Mouse (Mus musculus) right cerebral cortex, postnatal 10 days (tissue): ENCODE measurements at regions not wholly inside any gene's neighbourhood (a gene's known extent, or its start where the extent isn't known, plus 50 kb on each side); places are given as distances from the start of the nearest gene placed in this dataset.

Experiments
- DNase-seq, 2 experiments: peaks; one replicate each; pipeline ENCODE4 v3.0.0; 2021; ENCODE audit warnings: low spot score in 2 of 2

DNA sequence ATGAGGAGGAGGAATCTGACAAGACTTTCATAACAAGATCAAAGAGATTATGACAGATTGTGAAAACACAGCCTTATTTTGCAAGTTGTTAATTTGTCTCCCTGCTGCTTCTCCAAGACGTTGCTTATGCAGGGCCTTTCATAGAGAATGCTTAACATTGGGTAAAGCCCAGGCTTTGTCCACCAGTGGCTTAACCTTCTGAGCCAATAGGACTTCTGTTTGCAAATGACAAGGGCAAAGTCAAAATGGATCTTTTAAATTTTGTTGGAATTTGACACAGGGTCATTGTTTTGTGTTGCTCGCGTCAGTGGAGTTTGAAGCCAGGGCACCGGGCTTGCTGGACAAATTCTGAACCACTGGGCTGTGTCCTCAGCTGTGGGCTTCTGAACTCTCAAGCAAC, 346.6 kb downstream of the Epha4 start:
- no peak for DNase-seq

DNA sequence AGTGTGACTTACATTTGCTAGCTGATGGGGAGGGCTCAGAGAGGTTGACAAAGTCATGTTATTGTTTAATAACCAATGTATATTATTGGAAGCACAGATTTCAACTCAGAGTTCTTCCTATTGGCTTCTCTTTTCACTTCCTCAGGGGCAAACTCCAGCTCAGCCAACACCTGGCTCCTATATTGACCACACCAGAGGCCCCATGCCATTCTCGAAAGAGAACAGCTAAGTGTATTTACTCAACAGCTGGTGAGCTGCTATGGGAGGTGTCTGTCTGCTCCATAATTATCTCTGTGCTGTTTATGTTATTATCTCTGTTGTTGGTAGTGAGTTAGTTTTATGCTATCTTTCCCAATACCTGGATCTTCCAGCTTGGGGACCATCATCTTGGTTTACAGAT, 342.4 kb downstream of the Epha4 start:
- DNase-seq, result no peak

DNA sequence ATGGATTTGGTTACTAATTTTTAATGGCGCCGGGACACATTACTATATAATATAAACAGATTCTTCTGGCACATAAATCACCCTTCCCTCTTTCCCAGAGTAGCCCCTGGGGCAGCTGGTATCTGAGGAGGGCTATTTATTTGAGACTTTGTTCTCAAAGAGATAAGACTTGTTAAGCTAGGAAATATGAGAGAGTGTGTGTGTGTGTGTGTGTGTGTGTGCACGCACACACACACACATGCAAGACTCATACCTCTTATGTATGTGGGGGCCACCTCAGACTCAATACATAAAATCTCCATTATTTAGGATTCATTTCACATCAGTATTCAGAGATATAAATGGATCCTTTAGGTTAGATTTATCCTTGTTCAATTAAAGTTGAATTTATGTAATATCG, 340.1 kb downstream of the Epha4 start:
- DNase-seq, result no peak

DNA sequence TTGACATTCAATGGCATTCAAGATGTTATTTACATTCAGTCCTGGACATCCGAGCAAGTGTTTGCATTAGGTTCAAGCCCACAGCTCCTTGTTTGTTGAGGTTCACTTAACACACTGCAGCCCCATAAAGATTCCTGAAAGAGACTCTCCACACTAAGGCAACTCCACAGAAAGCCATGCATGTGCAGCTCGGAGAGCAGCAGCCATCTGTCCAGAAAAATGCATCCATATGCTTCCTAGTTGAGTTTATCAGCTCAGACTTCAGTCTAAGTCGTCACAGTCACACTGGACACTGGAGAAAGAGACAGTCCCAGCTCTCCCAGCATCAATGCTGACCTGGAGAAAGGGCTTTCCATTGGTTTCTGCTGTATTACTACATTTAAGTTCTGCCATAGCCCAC, 339.7 kb downstream of the Epha4 start:
- DNase-seq, result peak; percentile 30 to 36

DNA sequence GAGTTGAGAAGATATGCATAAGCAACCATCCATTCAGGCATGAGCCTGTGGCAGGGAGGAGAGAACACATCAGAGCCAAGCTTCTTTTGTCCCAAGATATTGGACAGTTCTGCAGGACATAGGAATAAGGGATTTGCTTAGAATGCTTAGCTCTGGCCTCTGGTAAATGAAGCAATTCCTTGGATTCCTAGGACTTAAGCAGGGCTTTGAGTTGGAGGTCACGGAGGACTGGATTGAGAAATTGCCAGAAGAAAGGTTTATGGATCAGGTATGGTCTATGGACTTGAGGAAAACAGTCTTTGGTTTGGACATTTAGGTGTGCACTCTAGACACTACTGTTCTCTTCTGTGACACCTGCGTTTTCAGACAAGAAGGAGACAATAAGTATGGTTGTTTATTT, 338.4 kb downstream of the Epha4 start:
- no peak for DNase-seq

DNA sequence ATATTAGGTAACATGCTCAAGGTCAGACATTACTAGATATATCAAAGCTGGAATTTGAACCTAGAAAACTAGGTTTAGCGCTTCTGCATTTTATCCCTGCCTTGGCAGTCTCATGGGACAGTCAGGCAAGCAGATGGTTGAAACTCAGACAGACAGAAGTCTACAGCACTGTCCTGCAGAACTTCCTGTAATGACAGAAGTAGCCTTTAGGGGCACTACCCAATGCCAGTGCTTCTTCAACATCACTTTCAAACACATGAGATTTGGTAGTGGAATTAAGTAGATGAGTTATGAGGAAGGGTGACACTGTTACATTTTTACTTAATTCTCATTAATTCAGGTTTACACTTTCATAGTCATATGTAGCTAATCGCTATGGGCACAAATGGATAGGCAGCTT, 330.9 kb downstream of the Epha4 start:
- no peak for DNase-seq

DNA sequence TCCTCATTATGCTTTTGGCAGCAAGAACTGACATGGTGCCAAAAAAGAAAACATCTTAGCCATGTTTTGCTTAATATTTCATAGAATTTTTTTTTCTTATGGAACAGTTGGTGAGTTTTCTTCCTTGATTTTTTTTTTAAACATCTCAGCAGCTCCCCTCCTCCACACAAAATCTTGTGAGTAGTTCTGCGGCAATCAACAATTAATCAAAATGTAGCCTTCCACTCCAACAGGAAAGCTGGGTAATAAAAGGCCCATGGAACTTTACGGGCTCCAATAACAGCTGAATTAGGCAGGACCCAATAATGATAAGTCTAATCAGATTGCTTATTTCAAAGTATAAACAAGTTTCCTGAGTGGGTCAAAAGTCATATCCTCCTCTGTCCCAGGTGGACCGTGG, 324.7 kb downstream of the Epha4 start:
- DNase-seq, result no peak

DNA sequence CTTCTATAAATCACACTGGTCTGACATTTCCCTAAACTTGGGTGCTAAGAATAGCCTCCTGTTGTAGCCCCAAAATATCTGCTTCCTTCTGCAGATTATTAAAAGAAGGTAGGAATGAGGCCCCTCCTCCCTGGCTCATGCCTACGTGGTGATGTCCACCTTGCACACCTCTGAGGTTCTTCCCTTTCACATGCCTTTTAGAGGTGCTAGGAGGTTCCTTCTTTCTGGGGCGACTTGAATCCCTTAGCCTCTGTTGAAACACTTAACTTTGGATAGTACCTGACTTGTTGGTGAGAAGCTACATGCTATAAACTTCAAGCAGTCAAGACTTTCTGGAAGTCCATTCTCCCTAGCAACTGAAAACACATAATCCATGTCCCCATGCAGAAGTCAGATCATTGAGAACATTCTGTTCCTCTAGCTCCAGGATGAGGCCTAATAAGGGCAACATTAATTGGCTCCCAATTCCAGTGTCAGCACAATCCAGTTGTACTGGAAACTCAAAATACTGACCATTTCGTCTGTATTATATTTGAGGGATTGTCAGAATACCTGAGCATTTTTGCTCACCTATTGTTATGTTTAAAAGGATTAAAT, 313.5 kb downstream of the Epha4 start:
- DNase-seq, result no peak

DNA sequence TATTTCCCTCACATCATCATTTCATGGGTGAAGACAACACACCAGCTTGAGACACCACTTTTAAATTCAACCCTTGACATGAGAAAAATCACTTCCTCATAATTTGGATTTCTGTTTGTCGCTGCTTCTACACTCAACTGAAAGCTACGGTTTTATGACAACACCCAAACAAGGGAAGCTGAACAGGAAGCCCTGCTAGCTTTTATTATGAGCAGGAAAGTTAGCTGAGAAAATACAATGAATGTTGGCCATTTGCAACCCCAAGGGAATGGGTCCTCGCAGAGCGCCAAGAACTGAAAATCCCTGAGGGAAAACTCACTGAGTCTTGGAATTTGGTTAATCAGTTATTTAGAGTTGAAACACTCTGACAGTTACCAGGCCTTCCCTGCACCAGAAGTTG, 311.9 kb downstream of the Epha4 start:
- no peak for DNase-seq

DNA sequence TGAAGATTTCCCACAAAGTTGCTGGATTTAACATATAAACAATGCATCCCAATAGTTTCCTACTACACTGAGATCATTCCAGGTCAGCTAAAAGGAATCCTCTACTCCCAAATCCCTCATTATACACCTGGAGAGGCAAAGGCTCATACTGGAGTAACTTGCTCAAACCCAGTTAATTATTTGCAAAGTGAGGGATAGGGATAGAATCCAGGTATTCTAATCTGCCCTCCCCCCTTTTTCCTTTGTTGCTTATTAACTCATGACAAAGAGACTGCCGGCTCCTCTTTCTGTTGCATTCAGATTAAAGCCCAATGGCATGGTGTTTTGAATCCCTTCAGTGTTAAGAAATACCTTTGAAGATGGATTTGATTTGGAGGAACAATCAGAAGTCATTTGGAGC, 308.4 kb downstream of the Epha4 start:
- no peak for DNase-seq

DNA sequence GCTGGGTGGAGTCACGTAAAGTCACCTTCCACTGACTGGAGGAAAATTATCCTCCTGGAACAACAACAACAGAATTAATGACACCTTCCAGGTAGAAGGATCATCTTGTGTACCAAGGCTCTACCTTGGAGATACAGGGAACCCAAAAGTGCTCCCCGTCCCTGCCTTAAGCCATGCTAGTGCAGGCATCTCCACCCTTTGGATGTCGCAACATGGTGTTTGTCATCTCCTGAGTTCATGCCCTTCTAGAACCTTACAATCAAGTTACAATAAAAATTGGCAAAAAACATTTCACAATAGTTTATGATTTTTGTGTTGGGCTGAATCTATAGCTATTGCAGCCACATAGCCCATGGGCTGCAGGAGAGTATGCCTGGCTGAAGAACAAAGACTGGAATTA, 305.5 kb downstream of the Epha4 start:
- no peak for DNase-seq

DNA sequence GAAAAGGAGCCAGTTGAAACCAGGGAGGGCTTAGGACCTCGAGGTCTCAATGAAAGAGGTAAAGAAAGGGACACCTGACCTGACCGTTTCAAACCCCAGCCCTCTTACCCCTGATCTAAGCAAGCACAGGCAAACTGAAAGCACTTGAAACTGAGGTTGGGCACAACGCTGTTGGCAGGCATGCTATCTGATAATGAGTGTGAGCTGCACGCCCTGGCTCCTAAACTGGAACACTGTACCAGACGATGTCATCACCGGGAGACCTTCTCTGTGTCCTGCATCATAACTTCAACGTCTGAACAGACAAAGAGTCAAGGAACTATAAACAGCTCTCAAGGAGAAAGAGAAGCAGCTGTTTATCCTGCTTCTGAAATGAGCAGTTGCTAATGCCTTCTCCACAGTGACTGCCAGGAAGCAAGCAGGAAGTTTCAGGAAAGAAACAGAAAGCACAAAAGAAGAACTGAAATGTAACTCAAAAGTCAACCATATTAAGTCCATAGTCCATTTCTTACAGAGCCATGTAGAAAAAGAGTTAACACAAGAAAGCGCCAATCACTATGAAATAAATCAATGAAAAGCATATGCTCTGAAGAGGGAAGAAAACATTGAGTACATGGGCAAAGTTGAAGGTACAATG, 301.3 kb downstream of the Epha4 start:
- no peak for DNase-seq

DNA sequence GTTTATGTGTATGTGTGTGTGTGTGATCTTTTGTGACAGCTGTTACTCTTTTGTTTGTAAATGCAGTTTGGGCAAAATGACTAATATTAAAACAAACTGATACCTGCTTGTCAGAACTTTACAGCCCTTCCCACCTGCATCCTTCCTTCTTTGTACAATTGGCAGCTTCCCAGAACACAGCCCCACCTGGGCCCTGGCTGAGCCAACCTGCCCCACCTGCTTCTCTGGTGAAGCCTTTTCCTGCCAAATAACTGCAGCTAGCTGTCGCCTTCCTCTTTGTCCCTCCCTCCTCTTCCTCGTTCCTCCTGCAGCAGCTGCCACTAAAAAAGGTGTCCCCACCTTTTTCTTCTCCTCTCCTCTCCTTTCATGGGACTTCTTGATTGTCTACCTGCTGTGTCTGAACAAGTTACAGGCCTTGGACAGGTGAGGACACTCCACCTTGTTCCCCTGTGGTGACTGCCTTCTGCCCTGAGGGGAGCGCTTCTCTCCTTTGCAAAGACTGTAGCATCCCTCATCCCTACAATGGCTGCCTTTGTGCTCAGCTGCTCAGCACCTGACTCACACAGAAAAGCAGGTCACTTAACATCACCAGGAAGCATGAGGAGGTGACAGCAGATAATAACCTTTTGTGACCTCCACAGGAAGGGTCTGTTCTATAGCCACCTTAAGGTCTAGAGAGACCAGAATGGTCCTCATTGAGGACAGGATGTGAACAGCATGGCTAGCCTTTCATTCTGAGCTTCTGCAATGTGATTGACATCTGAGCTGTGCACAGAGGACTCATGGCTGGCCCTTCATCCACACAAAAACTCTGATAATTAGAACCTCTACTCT, 295.2 kb downstream of the Epha4 start:
- DNase-seq, result no peak

DNA sequence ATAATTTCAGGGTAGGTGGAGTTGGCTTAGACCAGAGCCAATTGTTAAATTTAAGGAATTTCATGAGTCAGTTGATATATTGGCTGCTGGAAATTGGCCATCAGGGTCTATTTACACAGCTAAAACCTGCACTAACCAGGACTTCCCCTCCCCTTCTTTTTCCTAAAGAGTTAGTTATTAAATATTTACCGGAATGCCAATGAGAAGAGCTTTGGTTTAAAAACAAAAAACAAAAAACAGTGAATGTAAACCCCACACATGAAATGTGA, 294.6 kb downstream of the Epha4 start:
- DNase-seq, result no peak

DNA sequence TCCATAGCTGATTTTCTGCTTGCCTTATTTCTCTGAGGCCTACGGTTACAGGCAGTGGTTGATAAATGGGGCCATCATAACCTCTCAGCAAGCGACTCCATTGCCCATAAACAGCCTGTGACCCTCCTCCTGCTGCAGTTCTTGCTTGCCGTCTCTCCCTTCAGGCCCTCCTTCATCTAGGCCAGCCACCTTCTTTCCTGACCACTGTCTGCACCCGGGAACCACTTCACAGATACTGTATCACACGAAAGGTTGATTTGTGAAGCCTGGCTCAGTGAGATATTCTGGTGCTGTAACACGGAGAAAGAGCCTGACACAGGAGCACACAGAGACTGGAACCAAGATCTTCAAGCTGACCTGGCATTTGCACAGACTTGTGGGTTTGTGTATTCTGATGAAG, 294.1 kb downstream of the Epha4 start:
- DNase-seq, result no peak

DNA sequence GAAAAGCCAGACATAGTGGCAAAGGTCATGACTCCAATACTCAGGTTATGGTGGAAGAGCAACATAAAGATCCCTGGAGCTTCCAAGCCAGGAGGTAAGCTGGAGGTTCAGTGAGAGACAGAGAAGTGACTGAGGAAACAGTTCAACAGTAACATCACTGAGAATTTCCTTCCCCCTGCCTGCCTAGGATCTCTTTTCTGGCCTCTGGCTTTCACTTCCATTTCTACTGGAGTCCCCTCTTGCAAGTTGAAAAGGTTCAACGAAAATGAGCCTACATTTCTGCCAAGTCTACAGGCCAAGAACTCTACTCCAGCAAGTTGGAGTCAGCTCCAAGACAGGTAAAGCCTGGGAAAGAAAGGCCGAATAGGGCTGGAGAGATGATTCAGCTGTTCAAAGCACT, 293.0 kb downstream of the Epha4 start:
- DNase-seq, result no peak

DNA sequence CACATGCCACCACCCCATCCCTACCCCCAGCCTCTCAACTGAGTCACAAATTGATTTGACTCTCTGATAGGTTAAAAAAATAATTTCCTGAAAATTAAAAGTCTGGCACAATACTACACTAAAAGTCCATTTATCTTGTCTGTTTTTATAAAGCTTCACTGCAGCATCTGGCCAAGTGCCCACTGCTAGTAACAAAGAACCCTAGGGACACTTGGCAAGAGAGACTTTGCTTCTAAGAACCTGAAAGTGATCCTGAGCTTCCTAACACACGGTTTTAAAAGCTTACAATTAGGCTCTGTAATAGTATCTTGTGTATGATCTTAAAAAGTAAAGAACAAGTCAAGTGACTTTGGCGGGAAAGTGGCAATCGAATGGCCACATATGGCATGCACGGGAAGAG, 288.3 kb downstream of the Epha4 start:
- DNase-seq, result no peak

DNA sequence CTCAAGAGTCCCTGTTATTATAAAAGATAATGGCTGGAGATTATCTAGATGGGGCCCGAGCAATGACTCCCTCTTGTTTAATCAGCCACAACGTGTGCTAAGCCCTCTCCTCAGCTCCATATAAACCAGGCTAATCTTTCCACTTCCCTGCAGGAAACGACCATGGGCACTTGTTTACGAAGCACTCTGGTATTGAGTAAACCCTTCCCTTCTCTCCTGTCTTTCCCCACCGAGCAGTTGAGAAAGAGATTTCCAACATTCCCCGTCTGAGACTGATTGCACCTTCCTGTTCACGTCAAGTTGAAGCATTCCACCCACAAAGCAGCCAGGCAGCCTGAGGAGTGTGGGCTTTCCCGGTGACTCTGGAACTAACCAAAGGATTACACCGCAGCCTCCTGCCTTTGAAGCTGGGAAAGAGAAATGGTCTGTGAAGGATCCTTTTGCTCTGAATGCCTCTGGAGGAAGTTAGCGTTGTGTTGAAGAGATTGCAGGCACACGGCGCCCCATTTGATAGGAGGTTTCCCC, 287.8 kb downstream of the Epha4 start:
- DNase-seq, result no peak

DNA sequence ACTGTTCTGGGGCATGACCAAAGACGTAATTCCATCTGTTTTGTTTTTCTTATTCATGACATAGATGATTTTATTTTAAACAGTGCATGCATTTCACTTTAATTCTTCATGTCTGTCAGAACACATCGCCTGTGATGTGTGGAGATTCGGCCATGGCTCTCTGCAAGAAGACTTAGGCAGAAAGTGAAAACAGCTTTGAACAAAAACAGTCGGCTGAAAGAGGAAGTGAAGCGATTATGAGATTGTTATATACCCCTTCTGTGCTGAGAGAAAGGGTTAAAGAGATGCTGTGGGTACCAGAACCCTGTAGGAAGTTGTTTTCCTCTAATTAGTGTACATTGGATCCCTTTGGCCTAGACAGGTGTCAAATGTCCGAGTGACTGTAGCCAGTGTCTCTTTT, 287.1 kb downstream of the Epha4 start:
- no peak for DNase-seq

DNA sequence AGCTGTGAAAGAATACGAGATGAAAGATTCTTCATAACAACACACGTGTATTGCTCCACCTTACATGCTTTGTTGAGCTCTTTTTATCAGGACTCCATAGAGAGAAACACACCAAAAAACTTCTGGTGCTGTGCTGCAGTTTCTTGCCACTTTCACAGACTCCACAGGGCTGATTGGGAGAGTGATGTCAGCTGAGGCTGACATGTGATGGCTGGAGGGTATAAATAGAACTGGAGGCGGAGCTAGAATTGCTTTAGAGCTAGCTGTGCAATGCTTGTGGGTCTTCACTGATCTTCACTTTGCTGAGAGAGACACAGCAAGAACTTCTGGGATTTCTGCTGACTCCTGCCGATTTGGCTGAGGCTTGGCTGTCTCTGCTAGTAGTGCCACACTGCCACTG, 285.3 kb downstream of the Epha4 start:
- DNase-seq, result no peak

DNA sequence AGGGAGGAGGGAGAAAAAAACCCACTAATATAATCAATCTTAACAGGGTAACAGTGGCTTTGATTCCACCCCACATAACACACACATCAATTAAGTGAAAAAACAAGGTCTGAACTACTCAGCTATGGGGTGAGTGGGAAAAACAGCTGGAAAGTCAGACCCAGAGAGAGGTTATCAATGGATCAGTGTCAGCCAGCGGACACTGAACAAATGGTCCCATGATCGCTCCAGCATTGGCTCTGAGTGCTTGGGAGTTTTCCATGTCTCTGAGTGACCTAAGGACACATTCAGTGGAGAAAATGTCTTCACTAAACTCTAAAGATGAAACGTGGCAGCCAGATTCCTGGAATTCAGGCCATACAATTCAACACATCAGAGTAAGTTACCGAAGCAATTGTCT, 281.9 kb downstream of the Epha4 start:
- DNase-seq, result no peak

DNA sequence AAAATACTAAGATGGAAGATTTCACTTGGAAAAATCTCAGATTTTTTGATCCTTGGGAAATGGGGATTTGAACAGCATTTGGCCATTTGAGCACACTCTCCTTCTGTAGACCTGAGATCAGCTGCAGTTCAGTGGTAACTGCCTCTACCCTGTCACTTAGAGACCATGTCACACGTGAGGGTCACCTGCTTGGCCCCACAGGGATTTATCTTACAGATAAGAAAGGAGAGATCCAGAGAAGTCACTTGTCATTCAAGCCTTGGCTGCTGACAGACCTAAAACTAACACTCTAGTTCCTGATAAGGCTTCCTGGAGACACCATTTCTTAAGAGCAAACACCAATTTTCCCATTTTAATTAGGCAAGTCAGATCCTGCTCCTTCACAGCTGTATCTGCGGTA, 270.2 kb downstream of the Epha4 start:
- no peak for DNase-seq

DNA sequence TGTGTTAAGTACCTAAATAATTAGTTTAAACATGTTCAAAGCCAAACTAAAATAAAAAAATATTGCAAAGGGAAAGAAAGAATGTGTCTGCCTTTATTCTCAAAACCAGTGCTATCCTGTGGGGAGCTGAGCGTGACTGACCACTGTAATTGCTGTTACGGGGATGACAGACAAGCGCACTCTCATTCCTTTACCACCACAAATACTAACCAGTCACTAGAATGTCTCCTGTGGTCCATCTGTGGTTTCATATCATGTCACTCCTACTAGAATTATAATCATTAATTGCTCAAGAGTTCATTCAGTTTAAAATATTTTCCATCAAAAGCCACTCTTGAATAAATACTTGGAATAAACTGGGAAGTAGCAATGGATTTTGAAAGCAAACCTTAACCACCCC, 268.8 kb downstream of the Epha4 start:
- no peak for DNase-seq
